Mouse (Mus musculus) naive thymus-derived CD4-positive, alpha-beta T cell, adult 2 months (primary cell): ENCODE measurements around the gene Cbx2.

Source experiments
- DNase-seq: peaks from one replicate; pipeline ENCODE4 v3.0.0-alpha.2; 2011; ENCODE audit warnings: low read depth

Cbx2 gene

GRCm38 (mm10) chr11:119017506-119017905 is 5.3 kb upstream of the Cbx2 start:
- DNase-seq = no peak

DNA sequence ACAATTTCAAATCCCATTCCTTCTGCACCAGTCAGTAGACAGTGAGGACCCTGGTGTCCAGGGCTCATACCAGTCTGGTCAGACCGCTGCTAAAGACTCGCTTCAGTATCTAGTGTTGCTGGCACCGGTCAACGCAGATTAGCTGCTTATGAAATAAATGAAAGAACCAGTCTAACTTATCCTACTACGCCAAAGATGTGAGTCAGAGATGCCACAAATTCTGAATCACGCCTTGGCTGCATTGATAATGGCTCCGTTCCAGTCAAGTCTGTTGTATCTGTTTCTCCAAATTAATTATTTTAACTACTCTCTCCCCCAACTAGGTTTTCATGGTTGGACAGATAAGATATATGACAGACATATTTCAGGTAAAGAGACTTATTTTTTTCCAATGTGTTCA is 1.6 kb upstream of the Cbx2 start:
- DNase-seq = no peak

DNA sequence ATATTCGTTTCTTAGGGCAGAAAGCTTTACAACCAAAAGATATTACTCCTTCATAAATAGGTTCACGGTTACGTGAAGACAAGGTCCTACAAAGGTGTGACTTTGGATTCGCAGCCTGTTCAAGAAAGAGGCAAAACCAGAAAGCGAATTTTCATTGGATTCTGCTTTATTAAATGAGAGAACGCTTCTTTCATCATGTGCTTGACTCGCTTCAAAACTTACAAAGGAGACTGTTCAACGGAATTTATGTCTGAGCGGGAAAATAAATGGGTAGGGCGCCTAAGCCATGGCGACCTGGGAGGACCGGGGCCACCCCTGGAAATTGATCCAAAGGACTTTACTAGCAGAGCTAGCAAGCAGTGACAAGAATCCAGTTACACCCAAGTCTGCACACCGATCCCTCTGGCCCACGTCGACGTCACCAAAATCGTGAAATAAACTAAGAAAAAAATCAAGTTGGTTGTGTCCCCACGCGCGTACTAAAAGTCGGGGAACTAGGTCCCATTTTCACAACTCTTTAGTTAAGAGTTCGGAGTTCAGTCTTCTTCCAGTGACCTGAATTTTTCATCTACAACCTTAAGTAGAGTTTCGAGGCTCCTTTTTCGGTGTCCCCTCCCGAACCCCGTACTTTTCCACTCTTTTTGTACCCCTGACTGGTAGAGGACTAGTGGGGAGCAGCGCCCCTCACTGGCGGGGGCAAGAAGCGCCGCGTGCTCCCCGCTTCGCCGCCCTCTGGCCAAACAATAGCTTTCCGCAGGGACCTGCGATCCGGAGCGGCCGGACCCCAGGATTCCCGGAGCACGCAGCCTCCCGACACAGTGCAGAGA is 481 bp upstream of the Cbx2 start:
- DNase-seq = no peak

GRCm38 (mm10) chr11:119023616-119023980 is 836 bp downstream of the Cbx2 start:
- peak; percentile 73 for DNase-seq

GRCm38 (mm10) chr11:119024260-119024659 is 1.5 kb downstream of the Cbx2 start:
- no peak for DNase-seq

DNA sequence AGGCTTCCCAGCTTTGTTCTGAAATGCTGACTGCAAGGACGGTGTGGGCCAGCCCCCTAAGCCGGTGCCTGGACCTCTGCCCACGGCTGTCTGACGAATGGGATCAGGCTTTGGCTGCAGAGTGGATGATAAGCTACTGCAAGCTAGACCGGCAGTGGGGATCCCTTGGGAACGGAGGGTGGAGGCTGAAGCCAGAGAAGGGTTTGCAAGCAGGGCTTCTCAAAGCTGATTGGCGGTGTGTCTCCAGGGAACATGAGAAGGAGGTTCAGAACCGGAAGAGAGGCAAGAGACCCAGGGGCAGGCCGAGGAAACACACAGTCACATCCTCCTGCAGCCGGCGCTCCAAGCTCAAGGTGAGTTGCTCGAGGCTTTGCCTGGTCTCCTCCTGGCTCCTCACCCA is 3.4 kb downstream of the Cbx2 start:
- DNase-seq = no peak

DNA sequence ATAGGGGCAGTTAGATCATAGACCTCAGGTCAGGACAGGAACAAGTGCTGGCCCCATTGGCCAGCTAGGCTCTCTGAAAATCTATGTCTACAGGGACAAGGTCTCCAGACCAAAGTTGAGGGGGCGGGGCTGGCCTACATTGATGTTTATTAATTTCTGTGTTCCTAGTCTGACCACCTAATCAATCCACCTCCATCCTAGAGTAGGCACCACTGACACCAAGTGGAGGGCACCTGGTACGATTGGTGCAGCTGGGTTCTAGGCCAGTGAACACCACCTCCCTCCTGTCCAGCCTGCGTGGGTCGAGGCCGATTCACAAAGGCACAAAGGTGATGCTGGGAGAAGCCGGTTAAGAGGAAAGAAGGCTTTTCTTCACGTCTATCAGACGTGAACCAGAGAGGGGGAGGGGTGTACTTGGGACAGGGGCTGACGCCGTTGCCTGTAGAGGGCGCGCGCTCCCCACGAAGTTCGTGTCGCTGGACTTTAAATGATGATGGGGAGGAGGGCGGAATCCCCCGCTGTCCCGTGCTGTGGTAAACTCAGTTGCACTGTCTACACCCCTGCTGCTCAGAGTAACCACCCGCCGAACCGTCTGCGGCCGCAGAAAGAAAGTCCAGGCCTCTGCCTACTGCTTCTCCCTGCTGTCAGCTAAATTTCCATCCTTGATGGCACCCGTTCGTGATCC is 11.3 kb downstream of the Cbx2 start:
- peak; percentile 91 for DNase-seq

DNA sequence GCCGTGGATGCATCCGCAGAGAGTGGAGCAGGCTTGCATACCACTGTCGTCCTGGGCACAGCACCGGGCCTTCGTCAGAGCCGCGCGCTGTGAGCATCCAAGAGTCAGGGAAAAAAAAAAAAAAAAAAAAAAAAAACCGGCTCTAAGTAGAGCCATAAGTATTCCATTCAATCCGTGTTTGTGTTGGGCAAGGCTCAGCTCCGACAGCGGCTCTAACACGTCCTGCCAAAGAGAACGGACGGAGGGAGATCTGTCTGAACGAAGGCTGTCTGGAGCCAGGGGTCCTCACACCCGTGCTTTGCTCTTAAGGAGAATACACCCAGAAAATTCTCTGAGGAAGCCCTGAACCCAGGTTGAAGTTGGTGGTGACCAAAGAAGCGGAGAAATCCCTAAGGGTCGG is 11.9 kb downstream of the Cbx2 start:
- DNase-seq = no peak

DNA sequence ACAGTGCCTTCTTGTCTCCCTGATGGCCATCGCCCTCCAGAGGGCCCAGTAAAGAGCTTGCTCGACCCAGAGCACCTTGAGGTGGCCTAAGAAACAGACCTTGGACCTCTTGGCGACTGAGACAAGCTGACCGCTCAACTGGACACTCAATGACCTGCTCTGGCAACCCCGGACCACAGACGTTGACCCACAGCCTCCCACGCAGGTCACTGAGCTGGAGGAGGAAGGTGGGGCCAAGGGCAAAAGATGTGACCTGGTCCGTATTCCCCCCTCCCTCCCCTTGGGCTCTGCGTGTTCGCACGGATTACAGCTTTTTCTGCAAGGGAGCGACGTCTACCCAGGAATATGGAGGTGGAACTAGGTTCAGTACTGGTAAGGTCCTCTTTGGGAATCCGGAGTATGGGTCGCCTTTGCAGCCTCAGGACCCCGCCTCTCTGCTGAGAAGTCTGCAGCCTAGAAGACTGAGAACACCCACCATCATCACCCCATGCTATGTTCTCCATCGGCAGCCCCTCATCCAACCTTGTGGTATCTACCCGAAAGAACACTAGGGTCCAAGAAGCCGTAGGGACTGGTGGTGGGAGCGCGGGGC is 12.4 kb downstream of the Cbx2 start:
- DNase-seq = peak; percentile 39

GRCm38 (mm10) chr11:119035686-119036165 is 13.0 kb downstream of the Cbx2 start:
- no peak for DNase-seq

- no peak for DNase-seq
Measured at GRCm38 (mm10) chr11:119036447-119036846, 13.7 kb downstream of the Cbx2 start.

GRCm38 (mm10) chr11:119036934-119037779 is 14.4 kb downstream of the Cbx2 start:
- no peak for DNase-seq

GRCm38 (mm10) chr11:119037780-119038401 is 15.1 kb downstream of the Cbx2 start:
- no peak for DNase-seq

GRCm38 (mm10) chr11:119038744-119039484 is 16.2 kb downstream of the Cbx2 start:
- DNase-seq = peak; percentile 21

DNA sequence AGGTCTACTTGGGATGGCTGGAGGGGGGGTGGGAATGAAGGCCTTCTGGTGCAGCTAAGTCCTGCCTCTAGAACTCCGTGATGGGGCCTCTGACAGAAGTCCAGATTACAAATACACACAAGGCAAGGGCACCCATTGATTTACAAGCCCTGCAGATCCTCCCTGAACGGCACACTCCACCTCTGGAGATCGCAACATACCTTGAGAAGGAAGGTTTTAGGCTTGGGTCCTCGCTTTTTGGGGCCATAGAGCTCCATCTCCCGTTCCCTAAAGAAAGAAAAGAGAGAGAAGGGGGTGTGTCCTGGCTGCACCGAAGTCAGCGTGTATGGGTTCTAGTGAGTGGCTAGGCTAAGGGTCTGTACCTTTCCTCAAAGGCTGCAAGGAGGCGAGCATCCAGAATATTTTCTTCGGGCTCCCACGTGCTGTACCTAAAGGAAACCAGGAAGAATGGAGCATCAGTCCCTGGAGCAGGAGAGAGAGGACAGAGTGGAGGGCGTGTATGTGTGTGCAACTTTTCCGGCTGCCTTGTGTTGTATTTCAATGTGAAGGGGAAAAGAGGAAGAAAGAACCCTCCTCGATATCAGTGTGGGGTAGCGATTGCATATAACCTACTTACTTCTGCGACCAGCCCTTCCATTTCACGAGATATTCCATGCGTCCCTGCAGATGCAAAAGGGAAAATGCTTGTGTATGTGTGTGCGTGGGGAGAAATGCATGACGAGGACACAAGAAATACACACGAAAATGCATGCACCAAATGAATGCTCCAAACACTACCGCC is 17.2 kb downstream of the Cbx2 start:
- no peak for DNase-seq

DNA sequence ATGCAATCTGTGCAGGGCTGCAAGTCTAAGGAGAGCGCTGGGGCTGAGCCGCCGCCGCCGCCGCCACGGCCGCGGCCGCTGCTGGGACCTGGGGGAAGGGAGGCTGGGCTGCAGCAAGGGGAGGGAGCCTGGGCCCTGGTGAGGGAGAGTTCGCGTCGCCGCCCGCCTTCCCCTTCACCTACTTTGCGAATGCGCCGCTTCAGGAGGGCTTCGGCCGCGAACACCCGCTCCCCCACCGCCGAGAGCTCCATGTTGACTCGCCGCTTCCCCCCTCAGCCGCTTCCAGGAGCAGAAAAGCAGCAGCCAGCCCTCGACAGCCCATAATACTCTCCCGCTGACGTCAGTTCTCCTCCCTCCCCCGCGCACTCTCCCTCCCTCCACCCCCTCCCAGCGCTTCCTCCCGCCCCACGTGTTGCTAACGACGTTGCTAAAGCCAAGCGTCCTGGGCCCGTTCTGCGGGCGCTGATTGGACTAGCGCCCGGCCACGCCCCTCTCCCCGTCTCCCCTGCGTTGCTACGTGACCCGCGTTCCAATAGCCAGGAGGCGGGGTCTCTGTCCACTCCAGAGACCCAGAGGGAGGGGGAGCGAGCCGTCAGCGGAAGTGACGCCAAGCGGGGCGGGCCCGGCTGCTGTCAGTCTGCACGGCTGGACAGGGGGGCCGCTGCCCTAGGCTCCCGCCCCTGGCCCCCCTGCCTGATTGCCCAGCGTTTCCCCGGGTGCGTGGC is 18.0 kb downstream of the Cbx2 start, which contains the start of gene Cbx8:
Cbx8 (minus strand) TSS at position 370 of the 725 bp plus-strand sequence.
- peak; percentile 99 for DNase-seq

GRCm38 (mm10) chr11:119041325-119041716 is 18.6 kb downstream of the Cbx2 start:
- DNase-seq = no peak

DNA sequence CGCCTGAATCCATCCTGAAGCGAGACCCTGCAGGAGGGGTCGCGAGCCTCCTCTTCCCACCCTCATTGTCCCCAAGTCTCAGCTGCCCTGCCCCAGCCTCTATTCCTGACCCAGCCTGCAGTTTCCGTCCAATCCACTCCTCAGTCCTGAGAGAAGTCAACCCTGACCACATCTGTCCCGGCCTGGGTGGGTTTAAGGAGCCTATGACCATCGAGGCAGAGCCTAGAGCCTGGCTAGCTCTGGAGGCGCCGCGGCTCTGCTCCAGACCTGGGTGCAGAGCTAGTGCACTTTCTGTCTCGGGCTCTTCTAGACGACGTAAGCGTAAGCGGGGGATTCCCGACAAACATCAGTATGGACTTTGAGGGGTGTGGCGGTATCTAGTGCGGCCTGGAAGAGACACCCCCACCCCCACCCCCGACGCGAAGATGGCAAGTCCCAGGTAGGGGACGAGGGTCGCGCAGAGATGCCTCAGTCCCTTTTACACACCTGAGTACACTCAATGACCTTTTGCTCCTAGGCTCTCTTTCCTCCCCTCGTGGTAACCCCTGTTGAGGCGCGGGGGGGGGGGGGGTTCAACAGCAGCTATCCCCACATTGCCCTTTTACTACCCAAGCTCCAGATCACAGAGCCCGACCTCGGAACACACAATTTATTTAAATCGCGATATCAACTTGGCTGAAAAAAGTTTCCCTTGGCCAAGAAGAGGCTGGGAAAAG is 19.1 kb downstream of the Cbx2 start:
- peak; percentile 69 for DNase-seq
